Mouse (Mus musculus): ENCODE measurements at regions not wholly inside any gene's neighbourhood (a gene's known extent, or its start where the extent isn't known, plus 50 kb on each side); places are given as distances from the start of the nearest gene placed in this dataset.

GRCm38 (mm10) chr10:91326144-91326655, 145.1 kb upstream of the Tmpo start:
- H3K4me2 ChIP-seq (ENCODE audit: insufficient read depth, low read depth, poor library complexity, severe bottlenecking), result no peak overlapping the region
- TF ChIP-seq MAZ (IDR thresholded peaks at IDR 0.05; ENCODE audit: low read depth, low read length), result no peak
- TF ChIP-seq ZMIZ1 (IDR thresholded peaks at IDR 0.05; ENCODE audit: low read depth, low read length), result no peak
- no peak for TF ChIP-seq HCFC1 (IDR thresholded peaks at IDR 0.05; ENCODE audit: low read depth, low read length)
- TF ChIP-seq CTCF (conservative IDR thresholded peaks at IDR 0.05 in 1 of 2, IDR thresholded peaks at IDR 0.05 in 1 of 2; ENCODE audit: low read depth in 2 of 2, low read length in 2 of 2), result no peak
- TF ChIP-seq USF2 (conservative IDR thresholded peaks at IDR 0.05; ENCODE audit: low read depth, low read length), result no peak
- no peak for TF ChIP-seq SMC3 (IDR thresholded peaks at IDR 0.05; ENCODE audit: low read depth, low read length)
- TF ChIP-seq JUN (IDR thresholded peaks at IDR 0.05; ENCODE audit: insufficient read depth, low read depth, low read length), result no peak
- no peak for TF ChIP-seq ELF1 (IDR thresholded peaks at IDR 0.05; ENCODE audit: low read depth, low read length)
- no peak for TF ChIP-seq ZKSCAN1 (IDR thresholded peaks at IDR 0.05; ENCODE audit: borderline replicate concordance, low read depth, low read length)
- TF ChIP-seq UBTF (IDR thresholded peaks at IDR 0.05; ENCODE audit: low read depth, low read length), result no peak
- no peaks in the 10 kb centered on the region for H3K27me3 ChIP-seq (replicated peaks)
- H3K4me1 ChIP-seq (ENCODE audit: control insufficient read depth in 1 of 2, insufficient read depth in 2 of 2), result no peaks in the 10 kb centered on the region
- no peak overlapping the region for H3K4me3 ChIP-seq (replicated peaks in 1 of 3; ENCODE audit: low read depth in 2 of 3, low read length in 2 of 3, poor library complexity in 1 of 3)
- dilution Hi-C loops (cut with MboI; ENCODE audit: extremely low pct_ligation_motif_present, extremely low pct_unique_long_range_greater_than_20kb, low sequenced_read_pairs) (no loop called here), in situ Hi-C loops (cut with MboI; ENCODE audit: low pct_ligation_motif_present, low pct_unique_long_range_greater_than_20kb, low sequenced_read_pairs) (no loop called here)
- no peak for DNase-seq (ENCODE audit: extremely low read depth)
- H3K9me3 ChIP-seq (replicated peaks; ENCODE audit: low read length), result no peaks in the 10 kb centered on the region
- no peak overlapping the region for H3K27ac ChIP-seq (ENCODE audit: insufficient read depth, low read depth)
- no peaks in the 10 kb centered on the region for H3K36me3 ChIP-seq (replicated peaks in 1 of 2; ENCODE audit: control insufficient read depth in 1 of 2, insufficient read depth in 1 of 2, low read length in 1 of 2)
- H3K9ac ChIP-seq (ENCODE audit: insufficient read depth, low read depth), result no peak overlapping the region
- H3K79me2 ChIP-seq (replicated peaks; ENCODE audit: control insufficient read depth, extremely low read depth, insufficient read depth, poor library complexity, severe bottlenecking), result no peaks in the 10 kb centered on the region

DNA sequence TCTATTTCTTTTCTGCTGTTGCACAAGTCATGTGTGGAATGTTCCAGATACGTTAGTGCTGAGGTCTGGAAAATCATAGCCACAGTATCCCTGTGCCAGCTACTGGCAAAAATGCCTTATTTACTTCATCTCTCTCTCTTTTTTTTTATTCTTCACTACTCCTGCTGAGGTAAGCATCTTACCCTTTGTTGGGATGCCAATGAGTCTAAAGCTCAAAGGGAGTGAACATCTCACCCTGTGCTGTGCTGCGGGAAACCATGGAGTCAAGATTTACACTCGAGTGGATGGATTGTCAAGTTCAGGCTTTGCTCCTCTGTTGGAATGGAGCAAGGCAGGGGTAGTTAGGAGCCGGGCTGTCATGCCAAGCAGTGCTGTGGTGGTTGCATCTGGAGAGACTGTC, 140.1 kb upstream of the Tmpo start:
- Histone ChIP-seq H3K36me3 (replicated peaks in 1 of 2; ENCODE audit: control insufficient read depth in 1 of 2, insufficient read depth in 1 of 2, low read length in 1 of 2) (no peaks in the 10 kb centered on the region), H3K9ac (ENCODE audit: insufficient read depth, low read depth) (no peak overlapping the region), H3K27ac (ENCODE audit: insufficient read depth, low read depth) (no peak overlapping the region), H3K79me2 (replicated peaks; ENCODE audit: control insufficient read depth, extremely low read depth, insufficient read depth, poor library complexity, severe bottlenecking) (no peaks in the 10 kb centered on the region), H3K27me3 (replicated peaks) (no peaks in the 10 kb centered on the region), H3K4me1 (ENCODE audit: control insufficient read depth in 1 of 2, insufficient read depth in 2 of 2) (no peaks in the 10 kb centered on the region), H3K4me2 (ENCODE audit: insufficient read depth, low read depth, poor library complexity, severe bottlenecking) (no peak overlapping the region), H3K9me3 (replicated peaks; ENCODE audit: low read length) (no peaks in the 10 kb centered on the region), H3K4me3 (replicated peaks in 1 of 3; ENCODE audit: low read depth in 2 of 3, low read length in 2 of 3, poor library complexity in 1 of 3) (no peak overlapping the region)
- TF ChIP-seq JUND (conservative IDR thresholded peaks at IDR 0.05; ENCODE audit: low read depth, low read length) (no peak), TBP (conservative IDR thresholded peaks at IDR 0.05; ENCODE audit: low read depth, low read length) (no peak), MEF2A (IDR thresholded peaks at IDR 0.05; ENCODE audit: borderline replicate concordance, low read depth, low read length) (no peak), MAX (IDR thresholded peaks at IDR 0.05; ENCODE audit: low read length) (no peak), ETS1 (conservative IDR thresholded peaks at IDR 0.05; ENCODE audit: low read depth, low read length) (no peak), SMC3 (IDR thresholded peaks at IDR 0.05; ENCODE audit: low read depth, low read length) (no peak), E2F4 (IDR thresholded peaks at IDR 0.05; ENCODE audit: insufficient replicate concordance, low read depth, low read length) (no peak), MYC (IDR thresholded peaks at IDR 0.05; ENCODE audit: low read depth, low read length) (no peak), UBTF (IDR thresholded peaks at IDR 0.05; ENCODE audit: low read depth, low read length) (no peak)
- no peak for DNase-seq (ENCODE audit: extremely low read depth)
- dilution Hi-C loops (cut with MboI; ENCODE audit: extremely low pct_ligation_motif_present, extremely low pct_unique_long_range_greater_than_20kb, low sequenced_read_pairs) (no loop called here), in situ Hi-C loops (cut with MboI; ENCODE audit: low pct_ligation_motif_present, low pct_unique_long_range_greater_than_20kb, low sequenced_read_pairs) (no loop called here)
